Mouse (Mus musculus) limb, embryonic 14.5 days (tissue): ENCODE measurements around the gene Actn4. TPM values are rescaled to one million over a fixed set of nuclear protein-coding genes. Genes with fewer than 3 reads are reported as not detected.

Experiments used
- ATAC-seq: fragments of 200-750 bp; cut with Nextera tagmentation; 2 replicates; pipeline ENCODE4 v1.8.0; 2017; ENCODE audit warnings: low read depth, moderate number of reproducible peaks, moderate TSS enrichment; ENCODE audit not compliant: low FRiP score
- DNase-seq: peaks from one replicate; pipeline ENCODE4 v3.0.0-alpha.2; 2015; ENCODE audit warnings: low spot score
- H3K27ac ChIP-seq: fragments of 300-500 bp; sonication (generic); replicated peaks from 2 replicates; pipeline ENCODE4 v1.5.1; 2014; ENCODE audit warnings: low read depth, mild to moderate bottlenecking, low read length, moderate library complexity, mixed read lengths
- H3K27me3 ChIP-seq: fragments of 300-500 bp; sonication (generic); 2 replicates; pipeline ENCODE4 v1.6.1; 2014; ENCODE audit warnings: low read length, mixed read lengths; ENCODE audit not compliant: control insufficient read depth, insufficient read depth
- H3K36me3 ChIP-seq: fragments of 300-500 bp; sonication (generic); 2 replicates; pipeline ENCODE4 v1.6.1; 2014; ENCODE audit warnings: mild to moderate bottlenecking, low read length, moderate library complexity, mixed read lengths; ENCODE audit not compliant: control insufficient read depth, insufficient read depth
- H3K4me1 ChIP-seq: fragments of 300-500 bp; sonication (generic); 2 replicates; pipeline ENCODE4 v1.6.1; 2014; ENCODE audit warnings: antibody characterized with exemption, low read length, mixed read lengths; ENCODE audit not compliant: control insufficient read depth, insufficient read depth
- H3K4me2 ChIP-seq: fragments of 300-500 bp; sonication (generic); replicated peaks from 2 replicates; pipeline ENCODE4 v1.6.1; 2014; ENCODE audit warnings: low read depth, mild to moderate bottlenecking, low read length, moderate library complexity; ENCODE audit not compliant: severe bottlenecking
- H3K4me3 ChIP-seq: fragments of 300-500 bp; sonication (generic); replicated peaks from 2 replicates; pipeline ENCODE4 v1.5.1; 2014; ENCODE audit warnings: low read length
- H3K9ac ChIP-seq: fragments of 300-500 bp; sonication (generic); 2 replicates; pipeline ENCODE4 v1.6.1; 2014; ENCODE audit warnings: mild to moderate bottlenecking, low read depth, low read length, moderate library complexity; ENCODE audit not compliant: severe bottlenecking
- H3K9me3 ChIP-seq: fragments of 300-500 bp; sonication (generic); 2 replicates; pipeline ENCODE4 v1.6.1; 2016; ENCODE audit warnings: low read length; ENCODE audit not compliant: control insufficient read depth
- POLR2A ChIP-seq: fragments of 200-500 bp; IDR thresholded peaks from 2 replicates; pipeline ENCODE4 v1.8.0; 2012; ENCODE audit warnings: inconsistent platforms, mild to moderate bottlenecking, moderate library complexity, borderline replicate concordance; ENCODE audit not compliant: insufficient read depth, insufficient read length; ENCODE audit errors: extremely low read depth
- WGBS: fragments of 180-500 bp; shearing (Covaris S2); extraction: QIAGEN DNeasy Blood & Tissue Kit; methylation state at CpG from one replicate; pipeline ENCODE4 v1.1.7; 2014; 5-methylcytosine and 5-hydroxymethylcytosine counted together
- polyA plus RNA-seq, 2 experiments: library from polyadenylated mRNA; depleted of rRNA in 1 of 2; stranded (reverse) in 1 of 2; unstranded in 1 of 2; fragments of >200 nt; fragmentation: Nextera tagmentation in 1 of 2; extraction: Ambion mirVana in 1 of 2; gene quantifications; 2 replicates each; pipeline versions ENCODE4 v1.2.1 to v1.2.3; 2012 to 2014

The Actn4 gene
- polyA plus RNA-seq, 2 experiments, result 268 to 295 TPM

GRCm38 (mm10) chr7:29000651-29001605, 38.8 kb upstream of the Actn4 start:
- WGBS, result 5% methylated on average over 43 of the region's 43 CpGs
- Histone ChIP-seq H3K27ac (peak overlapping the region; percentile 80), H3K4me1 (no peaks in the 10 kb centered on the region), H3K4me3 (peak overlapping the region; percentile 52), H3K36me3 (no peaks in the 10 kb centered on the region), H3K9me3 (no peaks in the 10 kb centered on the region), H3K9ac (peak overlapping the region; percentile 66), H3K4me2 (peak overlapping the region; percentile 86), H3K27me3 (no peaks in the 10 kb centered on the region)
- ATAC-seq (peak; percentile 85), DNase-seq (peak; percentile 72)
- peak; percentile 65; the same call in 1 of the 2 replicates for TF ChIP-seq POLR2A

- H3K4me3 ChIP-seq, result no peak overlapping the region
- ATAC-seq (no peak), DNase-seq (no peak)
- no peaks in the 10 kb centered on the region for H3K36me3 ChIP-seq
- H3K27me3 ChIP-seq, result no peaks in the 10 kb centered on the region
- H3K9me3 ChIP-seq, result no peaks in the 10 kb centered on the region
- H3K9ac ChIP-seq, result no peak overlapping the region
- no peak overlapping the region for H3K4me2 ChIP-seq
- 88% methylated on average over 3 of the region's 3 CpGs for WGBS
- no peaks in the 10 kb centered on the region for H3K4me1 ChIP-seq
- no peak overlapping the region for H3K27ac ChIP-seq
- TF ChIP-seq POLR2A, result no peak
These were observed 31.3 kb upstream of the Actn4 start for GRCm38 (mm10) chr7:28993402-28993801.

GRCm38 (mm10) chr7:28992997-28993396, 30.9 kb upstream of the Actn4 start:
- no peak for TF ChIP-seq POLR2A
- no peak overlapping the region for H3K27ac ChIP-seq
- WGBS, result 81% methylated on average over 3 of the region's 3 CpGs
- no peaks in the 10 kb centered on the region for H3K36me3 ChIP-seq
- H3K4me3 ChIP-seq, result no peak overlapping the region
- H3K27me3 ChIP-seq, result no peaks in the 10 kb centered on the region
- DNase-seq, result no peak
- H3K4me1 ChIP-seq, result no peaks in the 10 kb centered on the region
- H3K4me2 ChIP-seq, result no peak overlapping the region
- no peak for ATAC-seq
- H3K9ac ChIP-seq, result no peak overlapping the region
- H3K9me3 ChIP-seq, result no peaks in the 10 kb centered on the region

GRCm38 (mm10) chr7:28991616-28992015, 29.5 kb upstream of the Actn4 start:
- Histone ChIP-seq H3K27me3 (no peaks in the 10 kb centered on the region), H3K36me3 (no peaks in the 10 kb centered on the region), H3K4me3 (no peak overlapping the region), H3K27ac (no peak overlapping the region), H3K9me3 (no peaks in the 10 kb centered on the region), H3K4me1 (no peaks in the 10 kb centered on the region), H3K9ac (no peak overlapping the region), H3K4me2 (no peak overlapping the region)
- DNase-seq (no peak), ATAC-seq (no peak)
- WGBS, result 73% methylated on average over 5 of the region's 5 CpGs
- no peak for TF ChIP-seq POLR2A

- no peaks in the 10 kb centered on the region for H3K4me1 ChIP-seq
- no peak overlapping the region for H3K27ac ChIP-seq
- 60% methylated on average over 10 of the region's 14 CpGs for WGBS
- no peak overlapping the region for H3K4me2 ChIP-seq
- no peak overlapping the region for H3K9ac ChIP-seq
- ATAC-seq (no peak), DNase-seq (no peak)
- no peaks in the 10 kb centered on the region for H3K36me3 ChIP-seq
- no peak overlapping the region for H3K4me3 ChIP-seq
- no peak for TF ChIP-seq POLR2A
- H3K9me3 ChIP-seq, result no peaks in the 10 kb centered on the region
- H3K27me3 ChIP-seq, result no peaks in the 10 kb centered on the region
These were observed 28.7 kb upstream of the Actn4 start for GRCm38 (mm10) chr7:28990766-28991273.
